Mouse (Mus musculus): ENCODE measurements around the gene Ppm1l. TPM values are rescaled to one million over a fixed set of nuclear protein-coding genes. Genes with fewer than 3 reads are reported as not detected.

The Ppm1l gene
- total and polyA plus RNA-seq, 3 experiments = not detected

DNA sequence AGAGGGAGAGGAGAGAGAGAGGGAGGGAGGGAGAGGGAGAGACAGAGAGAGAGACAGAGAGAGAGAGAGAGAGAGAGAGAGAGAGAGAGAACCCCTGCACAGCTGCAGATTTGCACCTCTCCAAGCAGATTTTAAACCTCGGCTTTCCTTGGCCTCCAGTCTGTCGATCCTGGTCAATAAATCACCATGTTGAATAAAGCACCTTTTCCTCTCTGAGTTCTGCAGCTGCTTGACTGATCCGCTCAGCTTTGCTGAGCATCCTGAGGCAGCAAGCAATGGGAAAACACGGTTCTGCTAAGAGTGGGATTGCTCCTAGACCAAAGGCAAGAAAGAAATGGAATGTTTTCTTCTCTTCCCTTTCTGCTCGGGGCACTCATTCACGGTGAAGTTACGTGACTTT lies 195.7 kb downstream of the Ppm1l start:
- H3K9ac ChIP-seq (ENCODE audit: control insufficient read depth, low read depth, low read length, poor library complexity, severe bottlenecking) = no peak overlapping the region
- TF ChIP-seq MXI1 (IDR thresholded peaks at IDR 0.05; ENCODE audit: low read depth, low read length) (no peak), JUND (IDR thresholded peaks at IDR 0.05; ENCODE audit: low read depth, low read length) (no peak), KAT2A (conservative IDR thresholded peaks at IDR 0.05; ENCODE audit: low read depth, low read length) (no peak), ZC3H11A (IDR thresholded peaks at IDR 0.05; ENCODE audit: low read depth, low read length) (no peak), ETS1 (IDR thresholded peaks at IDR 0.05; ENCODE audit: low read depth, low read length) (no peak), RCOR1 (IDR thresholded peaks at IDR 0.05; ENCODE audit: low read depth, low read length) (no peak), GATA1 (IDR thresholded peaks at IDR 0.05; ENCODE audit: low read depth, low read length) (no peak), GABPA (IDR thresholded peaks at IDR 0.05; ENCODE audit: low read depth, low read length) (no peak), CTCF (IDR thresholded peaks at IDR 0.05 in 2 of 3, conservative IDR thresholded peaks at IDR 0.05 in 1 of 3; ENCODE audit: control insufficient read depth in 1 of 3, insufficient read depth in 1 of 3, low read depth in 2 of 3, low read length in 3 of 3, poor library complexity in 1 of 3, severe bottlenecking in 1 of 3) (no peak), MYB (IDR thresholded peaks at IDR 0.05; ENCODE audit: low read depth, low read length) (no peak), TCF12 (IDR thresholded peaks at IDR 0.05; ENCODE audit: low read depth, low read length) (no peak), TBP (IDR thresholded peaks at IDR 0.05; ENCODE audit: low read depth, low read length) (no peak), HCFC1 (IDR thresholded peaks at IDR 0.05; ENCODE audit: low read depth, low read length) (no peak), POLR2AphosphoS2 (IDR thresholded peaks at IDR 0.05; ENCODE audit: low read length) (no peak), MAFK (IDR thresholded peaks at IDR 0.05; ENCODE audit: borderline replicate concordance, low read depth, low read length) (no peak), ELF1 (IDR thresholded peaks at IDR 0.05; ENCODE audit: low read depth, low read length) (no peak)
- DNase-seq (ENCODE audit: low read depth, low spot score) = no peak
- no peaks in the 10 kb centered on the region for H3K9me3 ChIP-seq (replicated peaks; ENCODE audit: insufficient read depth, low read length)
- H3K36me3 ChIP-seq (ENCODE audit: control insufficient read depth in 1 of 2, insufficient read depth in 2 of 2, low read length in 2 of 2) = no peaks in the 10 kb centered on the region
- H3K27ac ChIP-seq (ENCODE audit: control insufficient read depth, low read depth, low read length) = no peak overlapping the region
- no peaks in the 10 kb centered on the region for H3K4me1 ChIP-seq (ENCODE audit: control insufficient read depth in 1 of 2, insufficient read depth in 2 of 2, low read length in 2 of 2)
- H3K4me3 ChIP-seq (ENCODE audit: control insufficient read depth in 1 of 2, insufficient read depth in 1 of 2, low read depth in 2 of 2, low read length in 2 of 2) = no peak overlapping the region
- H3K79me2 ChIP-seq (ENCODE audit: control insufficient read depth, insufficient read depth, low read length, poor library complexity) = no peaks in the 10 kb centered on the region
- no peaks in the 10 kb centered on the region; a peak in 1 of 4 replicates for H3K27me3 ChIP-seq (ENCODE audit: control insufficient read depth in 1 of 2, insufficient read depth in 2 of 2, low read length in 2 of 2)

DNA sequence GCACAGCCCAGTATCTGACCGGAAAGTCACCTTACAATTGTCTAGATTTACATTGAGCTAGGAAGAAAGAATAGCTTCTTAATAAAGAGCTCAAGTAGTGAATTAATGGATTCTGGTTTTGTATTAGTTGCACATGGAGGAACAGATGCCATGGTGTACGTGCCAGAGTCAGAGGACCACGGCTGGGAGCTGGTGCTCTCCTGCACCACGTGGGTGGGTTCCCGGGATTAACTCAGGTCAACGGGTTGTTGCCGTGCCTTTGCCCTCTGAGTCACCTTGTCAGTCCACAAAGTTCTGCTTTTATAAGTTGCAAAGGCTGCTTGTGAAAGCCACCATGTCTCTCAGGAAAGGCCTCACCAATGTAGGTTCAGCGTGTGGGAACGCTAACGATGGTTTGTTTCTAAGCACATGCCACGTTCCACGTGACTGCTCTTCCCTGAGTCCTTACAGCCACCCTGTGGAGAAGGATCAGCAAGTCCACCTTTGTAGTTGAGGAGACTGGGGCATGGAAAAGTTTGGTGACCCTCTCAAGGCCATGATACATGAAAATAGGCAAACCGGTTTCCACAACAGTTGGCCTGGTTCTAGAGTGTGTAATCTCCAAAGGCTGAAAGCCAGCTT lies 199.2 kb downstream of the Ppm1l start:
- TF ChIP-seq SIN3A (IDR thresholded peaks at IDR 0.05; ENCODE audit: low read length) (no peak), RCOR1 (IDR thresholded peaks at IDR 0.05; ENCODE audit: low read depth, low read length) (no peak), MAFK (IDR thresholded peaks at IDR 0.05; ENCODE audit: borderline replicate concordance, low read depth, low read length) (no peak), EP300 (IDR thresholded peaks at IDR 0.05; ENCODE audit: low read depth in 1 of 2, low read length in 2 of 2) (no peak), POLR2AphosphoS2 (IDR thresholded peaks at IDR 0.05; ENCODE audit: low read length) (no peak), MXI1 (IDR thresholded peaks at IDR 0.05; ENCODE audit: low read depth, low read length) (no peak)
- H3K4me1 ChIP-seq (ENCODE audit: control insufficient read depth in 1 of 2, insufficient read depth in 2 of 2, low read length in 2 of 2) = no peaks in the 10 kb centered on the region
- H3K27me3 ChIP-seq (ENCODE audit: control insufficient read depth in 1 of 2, insufficient read depth in 2 of 2, low read length in 2 of 2) = no peaks in the 10 kb centered on the region; a peak in 1 of 4 replicates
- no peak for DNase-seq (ENCODE audit: low read depth, low spot score)
- H3K79me2 ChIP-seq (ENCODE audit: control insufficient read depth, insufficient read depth, low read length, poor library complexity) = no peaks in the 10 kb centered on the region
- no peaks in the 10 kb centered on the region for H3K36me3 ChIP-seq (ENCODE audit: control insufficient read depth in 1 of 2, insufficient read depth in 2 of 2, low read length in 2 of 2)
- no peak overlapping the region for H3K9ac ChIP-seq (ENCODE audit: control insufficient read depth, low read depth, low read length, poor library complexity, severe bottlenecking)
- no peaks in the 10 kb centered on the region for H3K9me3 ChIP-seq (replicated peaks; ENCODE audit: insufficient read depth, low read length)
- no peak overlapping the region for H3K4me3 ChIP-seq (ENCODE audit: control insufficient read depth in 1 of 2, insufficient read depth in 1 of 2, low read depth in 2 of 2, low read length in 2 of 2)
- H3K27ac ChIP-seq (ENCODE audit: control insufficient read depth, low read depth, low read length) = no peak overlapping the region
